Mouse (Mus musculus) ovary, postnatal 10 days (tissue): ENCODE measurements around the gene Grm5.
A peak's percentile ranks its signal among the peaks of the same experiment; 100 is the strongest.

Experiments
- DNase-seq: peaks from one replicate; pipeline ENCODE4 v3.0.0; 2022; ENCODE audit warnings: low spot score

The Grm5 gene

GRCm38 (mm10) chr7:87846082-87846481 lies 262.1 kb downstream of the Grm5 start:
- no peak for DNase-seq

GRCm38 (mm10) chr7:87925956-87926355 lies 342.0 kb downstream of the Grm5 start:
- DNase-seq: no peak

GRCm38 (mm10) chr7:87937415-87937814 lies 353.4 kb downstream of the Grm5 start:
- no peak for DNase-seq

GRCm38 (mm10) chr7:87938265-87938664 lies 354.3 kb downstream of the Grm5 start:
- DNase-seq: no peak

- DNase-seq: no peak
Observed at GRCm38 (mm10) chr7:87950205-87950604, 366.2 kb downstream of the Grm5 start.

GRCm38 (mm10) chr7:87973216-87973615 lies 389.2 kb downstream of the Grm5 start:
- no peak for DNase-seq

GRCm38 (mm10) chr7:87975041-87975440 lies 391.1 kb downstream of the Grm5 start:
- DNase-seq: no peak

GRCm38 (mm10) chr7:87983494-87983893 lies 399.5 kb downstream of the Grm5 start:
- DNase-seq: no peak

- DNase-seq: no peak
Observed at GRCm38 (mm10) chr7:88014451-88014850, 430.5 kb downstream of the Grm5 start.

GRCm38 (mm10) chr7:88027411-88028132 lies 443.6 kb downstream of the Grm5 start:
- no peak for DNase-seq

- DNase-seq: no peak
Observed at GRCm38 (mm10) chr7:88047366-88047765, 463.4 kb downstream of the Grm5 start.

GRCm38 (mm10) chr7:88054224-88054938 lies 470.4 kb downstream of the Grm5 start:
- no peak for DNase-seq

GRCm38 (mm10) chr7:88056438-88056837 lies 472.5 kb downstream of the Grm5 start:
- DNase-seq: no peak

GRCm38 (mm10) chr7:88091115-88091514 lies 507.1 kb downstream of the Grm5 start:
- DNase-seq: no peak

- DNase-seq: no peak
Observed at GRCm38 (mm10) chr7:88096536-88097107, 512.7 kb downstream of the Grm5 start.

- peak; percentile 15 for DNase-seq
Observed at GRCm38 (mm10) chr7:88097715-88098114, 513.7 kb downstream of the Grm5 start.

GRCm38 (mm10) chr7:88116724-88117409 lies 532.9 kb downstream of the Grm5 start:
- no peak for DNase-seq

GRCm38 (mm10) chr7:88128080-88128848 lies 544.3 kb downstream of the Grm5 start:
- DNase-seq: no peak

GRCm38 (mm10) chr7:88129536-88130487 lies 545.8 kb downstream of the Grm5 start:
- no peak for DNase-seq

GRCm38 (mm10) chr7:88130488-88130849 lies 546.5 kb downstream of the Grm5 start:
- no peak for DNase-seq
